Mouse (Mus musculus) cerebellum, adult 2 months (tissue): ENCODE data around the gene Gpr6. TPM values are rescaled to one million over a fixed set of nuclear protein-coding genes. Genes with fewer than 3 reads are reported as not detected.

ENCODE experiments used
- DNase-seq, 2 experiments: peaks; one replicate each; pipeline ENCODE4 v3.0.0; 2021
- H3K27ac ChIP-seq: fragments of 200-500 bp; 2 replicates; pipeline ENCODE4 v1.5.1; 2012; ENCODE audit warnings: low read length, control low read depth, inconsistent platforms; ENCODE audit not compliant: insufficient read depth
- H3K27me3 ChIP-seq: fragments of 200-500 bp; 2 replicates; pipeline ENCODE4 v1.6.1; 2012; ENCODE audit warnings: inconsistent platforms, mild to moderate bottlenecking, low read length, moderate library complexity; ENCODE audit not compliant: control insufficient read depth, insufficient read depth
- H3K4me1 ChIP-seq: fragments of 200-500 bp; 2 replicates; pipeline ENCODE4 v1.6.1; 2011; ENCODE audit warnings: low read length; ENCODE audit not compliant: control insufficient read depth, insufficient read depth
- H3K4me3 ChIP-seq: fragments of 200-500 bp; replicated peaks from 2 replicates; pipeline ENCODE3; 2011; ENCODE audit warnings: mild to moderate bottlenecking, low read depth, low read length, control low read depth; ENCODE audit not compliant: insufficient read depth
- CTCF ChIP-seq: fragments of 200-500 bp; IDR thresholded peaks from 2 replicates; pipeline ENCODE4 v1.5.1; 2011; ENCODE audit warnings: low read depth, mild to moderate bottlenecking, control low read depth, low read length, moderate library complexity, borderline replicate concordance; ENCODE audit not compliant: insufficient read depth
- POLR2A ChIP-seq: fragments of 200-500 bp; IDR thresholded peaks from 2 replicates; pipeline ENCODE4 v1.6.1; 2011; ENCODE audit warnings: low read length, control low read depth, borderline replicate concordance; ENCODE audit not compliant: insufficient read depth
- WGBS: fragments of 180-500 bp; shearing (Covaris S2); methylation state at CpG from one replicate; pipeline ENCODE4 v1.1.7; 2018; 5-methylcytosine and 5-hydroxymethylcytosine counted together
- polyA plus RNA-seq: library from polyadenylated mRNA; depleted of rRNA; stranded (reverse); fragments of >200 nt; gene quantifications from 2 replicates; pipeline ENCODE4 v1.2.3, GENCODE M21; 2012

Gene Gpr6
- polyA plus RNA-seq, 1 experiment: 0.07 TPM

GRCm38 (mm10) chr10:41054005-41054404 is 18.1 kb downstream of the Gpr6 start:
- no peaks in the 10 kb centered on the region for H3K4me1 ChIP-seq
- TF ChIP-seq CTCF: no peak
- no peak for TF ChIP-seq POLR2A
- H3K27me3 ChIP-seq: no peaks in the 10 kb centered on the region
- 90% methylated on average over 5 of the region's 5 CpGs for WGBS
- DNase-seq: no peak
- no peak overlapping the region for H3K27ac ChIP-seq
- no peak overlapping the region for H3K4me3 ChIP-seq

- Histone ChIP-seq H3K27me3 (no peaks in the 10 kb centered on the region), H3K4me3 (no peak overlapping the region), H3K27ac (no peak overlapping the region), H3K4me1 (peaks cover 4% of the 10 kb centered on the region)
- DNase-seq: no peak
- TF ChIP-seq CTCF (no peak), POLR2A (no peak)
- 37% methylated on average over 11 of the region's 11 CpGs for WGBS
Measured at GRCm38 (mm10) chr10:41042272-41042671, 29.8 kb downstream of the Gpr6 start.

DNA sequence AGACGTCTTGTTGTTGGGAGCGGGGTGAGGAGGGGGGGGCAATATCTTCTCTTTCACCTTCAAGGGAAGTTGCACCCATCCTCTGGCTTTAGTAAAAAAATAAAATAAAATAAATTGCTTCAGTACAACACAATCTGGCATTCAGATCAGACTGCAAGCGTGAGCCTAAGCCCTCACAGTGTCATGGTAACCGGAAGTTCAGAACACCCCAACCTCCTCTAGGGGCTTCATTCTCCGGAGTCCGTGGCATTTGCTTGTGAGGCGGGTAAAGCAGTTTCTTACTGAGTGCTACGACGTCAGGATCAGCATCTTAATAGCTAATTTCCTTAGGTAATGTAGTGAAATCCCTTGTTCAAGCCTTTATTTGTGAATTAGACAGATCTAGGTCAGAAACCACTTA is 30.6 kb downstream of the Gpr6 start:
- Histone ChIP-seq H3K4me3 (no peak overlapping the region), H3K4me1 (peaks cover 4% of the 10 kb centered on the region), H3K27ac (no peak overlapping the region), H3K27me3 (no peaks in the 10 kb centered on the region)
- 78% methylated on average over 9 of the region's 9 CpGs for WGBS
- no peak for TF ChIP-seq CTCF
- no peak for TF ChIP-seq POLR2A
- DNase-seq: no peak

GRCm38 (mm10) chr10:41040530-41041085 is 31.5 kb downstream of the Gpr6 start:
- H3K4me3 ChIP-seq: no peak overlapping the region
- TF ChIP-seq POLR2A: no peak
- no peak for TF ChIP-seq CTCF
- DNase-seq: no peak
- peaks cover 4% of the 10 kb centered on the region for H3K4me1 ChIP-seq
- H3K27ac ChIP-seq: no peak overlapping the region
- H3K27me3 ChIP-seq: no peaks in the 10 kb centered on the region

DNA sequence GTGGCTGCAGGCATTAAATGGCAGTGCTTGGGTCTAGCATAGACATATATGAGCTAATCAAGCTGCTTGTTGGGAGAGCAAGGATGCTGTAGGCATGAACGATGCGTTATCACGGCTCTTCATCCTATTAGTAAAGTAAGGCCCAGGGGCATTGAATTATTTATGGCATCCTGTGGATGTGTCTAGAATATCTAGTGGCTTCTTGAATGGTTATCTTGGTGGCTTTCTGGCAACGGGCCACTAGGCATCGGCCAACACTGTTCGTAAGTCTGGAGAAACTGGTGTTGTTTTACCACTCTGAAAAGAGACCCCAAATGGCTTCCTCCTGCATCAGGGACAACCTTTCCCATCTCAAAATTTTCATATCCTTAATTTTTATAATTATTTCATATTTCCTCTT is 33.6 kb downstream of the Gpr6 start:
- no peak for DNase-seq
- Histone ChIP-seq H3K27ac (no peak overlapping the region), H3K4me1 (peaks cover 4% of the 10 kb centered on the region), H3K27me3 (no peaks in the 10 kb centered on the region), H3K4me3 (no peak overlapping the region)
- 69% methylated on average over 6 of the region's 6 CpGs for WGBS
- TF ChIP-seq CTCF: no peak
- no peak for TF ChIP-seq POLR2A

DNA sequence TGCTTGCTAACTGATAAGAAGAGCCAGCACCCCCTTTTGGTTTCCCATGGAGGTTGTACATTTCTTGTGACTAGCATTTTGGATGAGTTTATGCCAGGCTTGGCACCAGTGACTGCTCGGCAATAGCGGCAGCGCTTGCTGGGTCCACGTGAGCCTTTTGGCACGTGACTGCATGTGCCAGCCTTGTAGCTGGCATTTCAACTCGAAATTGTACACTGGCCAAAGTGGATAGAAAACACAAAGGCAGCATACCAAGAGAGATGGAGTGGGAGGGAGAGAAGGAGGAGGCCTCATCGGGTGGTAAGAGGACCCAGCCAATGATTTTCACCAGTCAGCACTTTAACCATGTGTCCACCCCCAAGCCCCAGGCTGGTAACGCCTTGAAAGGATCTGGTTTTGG is 34.4 kb downstream of the Gpr6 start:
- no peaks in the 10 kb centered on the region for H3K27me3 ChIP-seq
- H3K27ac ChIP-seq: no peak overlapping the region
- peak; percentile 44 to 73 for DNase-seq
- TF ChIP-seq CTCF (no peak), POLR2A (no peak)
- H3K4me1 ChIP-seq: peaks cover 6% of the 10 kb centered on the region
- 4% methylated on average over 8 of the region's 8 CpGs for WGBS
- H3K4me3 ChIP-seq: no peak overlapping the region

DNA sequence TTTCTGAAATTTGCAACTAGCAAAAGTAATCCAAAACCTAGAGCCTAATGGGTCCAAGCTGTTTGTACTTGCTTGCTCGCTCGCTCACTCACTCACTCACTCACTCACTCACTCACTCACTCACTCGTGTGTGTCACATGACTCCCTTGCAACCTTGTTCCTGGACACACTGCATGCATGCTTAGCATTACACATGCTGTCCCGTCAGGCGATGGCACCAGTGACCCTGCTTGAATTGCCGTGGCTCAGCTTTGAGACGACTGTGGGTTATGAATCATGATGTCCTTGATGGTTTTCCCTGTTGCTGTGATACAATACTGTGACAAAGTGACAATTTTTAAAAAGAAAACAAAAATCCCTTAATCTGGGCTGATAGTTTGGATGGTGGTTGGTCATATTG is 39.3 kb downstream of the Gpr6 start:
- no peak for DNase-seq
- no peaks in the 10 kb centered on the region for H3K27me3 ChIP-seq
- H3K4me3 ChIP-seq: no peak overlapping the region
- peaks cover 11% of the 10 kb centered on the region for H3K4me1 ChIP-seq
- H3K27ac ChIP-seq: no peak overlapping the region
- TF ChIP-seq CTCF (no peak), POLR2A (no peak)
- 83% methylated on average over 7 of the region's 7 CpGs for WGBS

GRCm38 (mm10) chr10:41024860-41025259 is 47.2 kb downstream of the Gpr6 start:
- Histone ChIP-seq H3K27me3 (no peaks in the 10 kb centered on the region), H3K27ac (no peak overlapping the region), H3K4me3 (no peak overlapping the region), H3K4me1 (peaks cover 4% of the 10 kb centered on the region; the same call in 1 of the 2 replicates)
- DNase-seq: no peak
- TF ChIP-seq CTCF: no peak
- TF ChIP-seq POLR2A: no peak
- 72% methylated on average over 1 of the region's 1 CpGs for WGBS
